Mouse (Mus musculus): ENCODE measurements at regions not wholly inside any gene's neighbourhood (a gene's known extent, or its start where the extent isn't known, plus 50 kb on each side); places are given as distances from the start of the nearest gene placed in this dataset.

DNA sequence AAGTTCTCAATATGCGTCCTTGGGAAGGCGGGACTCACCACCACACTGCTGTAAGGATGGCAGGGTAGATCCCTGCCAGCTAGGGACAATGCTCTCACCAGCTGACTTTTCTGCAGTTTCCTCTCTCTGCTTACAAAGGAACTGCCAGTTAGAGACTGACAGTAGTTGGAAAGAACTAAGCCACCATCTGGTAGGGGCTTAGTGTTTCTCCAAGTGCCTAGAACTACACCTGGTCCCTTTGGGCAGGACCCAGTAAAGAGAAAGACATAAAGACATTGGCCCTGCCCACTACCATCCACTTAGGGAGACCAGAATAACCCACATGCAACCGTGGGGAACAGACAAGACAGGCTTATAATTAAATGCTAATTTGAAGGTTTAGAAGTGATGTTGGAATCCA, 165.5 kb upstream of the Id2 start:
- no peak for ATAC-seq (replicated peaks; ENCODE audit: low FRiP score, poor library complexity, severe bottlenecking)

DNA sequence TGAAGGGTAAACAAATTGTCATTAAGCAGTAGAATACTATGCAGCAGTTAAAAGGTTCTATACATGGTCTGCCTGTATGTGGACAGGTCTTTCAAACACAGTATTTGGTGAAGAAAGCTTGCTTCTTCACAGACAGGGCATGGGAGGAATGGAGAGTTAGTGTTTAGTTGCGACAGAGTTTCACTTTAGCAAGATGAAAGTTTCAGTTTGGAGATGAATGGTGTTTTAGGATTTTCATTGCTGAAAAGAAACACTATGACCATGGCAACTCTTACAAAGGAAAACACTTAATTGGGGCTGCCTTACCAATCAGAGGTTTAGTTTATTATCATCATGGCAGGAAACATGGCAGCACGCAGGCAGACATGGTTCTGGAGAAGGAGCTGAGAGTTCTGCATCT, 162.2 kb upstream of the Id2 start:
- ATAC-seq (replicated peaks; ENCODE audit: low FRiP score, poor library complexity, severe bottlenecking) = no peak

DNA sequence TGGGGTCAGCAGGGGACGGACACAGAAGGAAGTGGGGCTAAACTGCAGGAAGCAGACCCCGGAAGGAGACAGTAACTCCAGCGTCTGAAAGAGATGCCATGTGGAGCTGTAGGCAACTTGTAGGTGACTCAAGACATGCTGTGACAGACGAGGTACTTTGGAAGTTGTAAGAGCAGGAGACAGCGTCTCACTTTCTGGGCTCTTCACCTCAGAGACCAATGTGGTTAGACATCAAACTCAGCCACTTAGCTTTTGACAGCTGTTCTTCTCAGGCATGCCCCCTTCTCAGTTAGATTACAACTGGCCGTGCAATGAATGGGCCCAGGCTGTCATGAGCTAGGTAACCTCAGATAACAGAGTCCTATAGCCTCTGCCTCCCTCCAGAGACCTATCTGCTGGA, 159.3 kb upstream of the Id2 start:
- no peak for ATAC-seq (replicated peaks; ENCODE audit: low FRiP score, poor library complexity, severe bottlenecking)

DNA sequence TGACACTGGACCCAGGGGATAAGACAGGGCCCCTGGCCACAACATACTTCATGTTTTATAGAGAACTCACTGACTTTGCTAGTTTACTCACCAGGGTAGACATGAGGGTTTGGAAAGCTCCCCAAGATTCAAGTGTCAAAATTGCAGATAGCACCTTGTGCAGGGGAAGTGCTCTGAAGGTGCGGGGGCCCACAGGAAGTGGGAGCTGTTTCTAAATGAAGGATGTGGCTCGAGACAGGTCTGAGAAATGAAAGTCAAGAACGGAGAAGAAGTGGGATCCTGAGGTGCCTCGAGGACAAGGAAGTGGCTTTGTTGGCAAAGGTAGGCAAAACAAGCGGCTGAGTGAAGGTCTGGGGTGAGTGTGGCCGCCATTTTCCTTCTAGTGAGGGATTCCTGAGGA, 157.8 kb upstream of the Id2 start:
- no peak for ATAC-seq (replicated peaks; ENCODE audit: low FRiP score, poor library complexity, severe bottlenecking)

DNA sequence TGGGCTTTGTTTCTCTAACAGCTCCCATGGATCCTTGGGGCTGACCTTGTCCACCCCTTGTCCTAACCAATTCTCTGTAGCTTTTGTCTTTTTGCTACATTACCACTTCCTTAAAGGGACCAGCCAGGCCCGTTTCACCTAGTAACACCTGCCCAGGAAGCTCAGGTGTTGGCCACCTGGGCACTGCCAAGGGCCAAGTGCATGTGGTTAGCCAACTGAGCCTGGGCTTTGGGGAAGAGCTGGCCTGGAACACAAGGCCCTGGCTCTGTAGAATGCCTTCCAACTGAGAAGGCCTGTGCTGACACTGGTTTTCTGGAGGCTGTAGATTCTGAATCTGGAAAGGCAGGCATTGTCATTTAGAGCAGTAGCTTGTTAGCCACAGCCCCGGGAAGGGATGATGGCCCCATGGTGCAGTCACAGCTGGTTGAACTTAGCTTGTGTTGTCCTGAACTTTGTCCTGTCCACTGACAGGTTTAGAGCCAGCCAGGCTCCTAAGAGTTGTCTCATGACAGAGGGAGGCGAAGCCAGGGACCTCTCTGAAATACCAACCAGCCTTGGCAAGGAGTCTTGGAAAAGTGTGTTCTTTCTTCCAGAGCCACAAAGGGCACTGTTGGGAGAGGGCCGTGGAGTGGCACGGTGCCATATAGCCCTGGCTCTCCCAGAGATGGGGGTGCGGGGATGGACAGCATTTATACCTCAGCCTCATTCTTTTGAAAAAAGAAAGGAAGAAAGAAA, 156.0 kb upstream of the Id2 start:
- ATAC-seq (replicated peaks; ENCODE audit: low FRiP score, poor library complexity, severe bottlenecking) = no peak

DNA sequence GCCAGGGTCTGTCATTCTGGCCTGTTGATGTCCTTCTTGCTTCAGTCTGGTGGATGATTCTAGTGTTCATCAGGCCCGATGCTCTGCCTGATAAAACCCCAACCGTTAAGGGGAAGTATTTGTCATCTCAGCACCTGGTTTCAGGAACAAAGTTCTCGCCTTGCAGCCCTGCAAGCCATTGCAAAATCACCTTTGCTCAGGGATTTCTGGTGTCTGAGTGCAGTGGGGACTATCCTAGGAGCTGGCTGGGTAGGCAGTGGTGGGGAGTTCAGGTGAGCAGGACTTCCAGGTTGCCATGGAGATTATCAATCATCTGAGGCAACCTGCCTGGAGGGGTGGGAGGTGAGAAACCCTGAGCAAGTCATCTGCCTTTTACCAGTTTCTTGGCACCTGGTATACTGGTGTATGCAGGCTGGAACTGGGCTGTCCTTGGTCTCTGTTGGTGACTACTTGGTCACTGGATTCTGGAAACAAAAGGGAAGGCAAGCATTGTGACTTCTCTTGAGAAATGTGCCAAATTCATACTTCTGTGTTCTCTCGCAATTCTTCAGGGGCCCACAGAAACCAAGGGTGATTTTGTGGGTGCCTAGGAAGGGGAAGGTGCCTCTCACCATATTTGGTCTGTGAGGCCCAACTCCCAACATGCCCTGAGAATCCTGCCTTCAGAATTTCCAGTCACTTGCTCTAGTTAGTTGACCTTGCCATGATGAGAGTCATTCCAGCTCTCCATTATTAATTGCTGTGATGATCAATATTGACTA, 154.7 kb upstream of the Id2 start:
- no peak for ATAC-seq (replicated peaks; ENCODE audit: low FRiP score, poor library complexity, severe bottlenecking)

DNA sequence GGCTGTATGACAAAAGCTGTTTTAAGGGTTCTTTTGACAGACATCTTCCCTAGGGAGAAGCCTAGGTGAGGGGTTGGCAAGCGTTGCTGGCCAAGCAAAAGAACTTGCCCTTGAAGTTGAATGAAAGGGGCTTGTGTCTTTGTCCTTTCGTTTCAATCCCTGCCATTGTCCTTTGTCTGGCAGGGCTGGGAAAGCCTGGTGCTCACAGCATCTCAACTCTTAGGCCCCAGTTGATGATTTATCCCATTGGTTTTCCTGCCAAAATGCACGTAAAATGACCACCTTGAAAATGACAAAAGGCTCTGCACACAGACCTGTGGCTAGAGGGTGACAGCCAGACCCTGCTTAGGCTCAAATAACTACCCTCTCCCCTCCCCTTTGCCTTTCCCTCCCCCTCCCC, 153.9 kb upstream of the Id2 start:
- no peak for ATAC-seq (replicated peaks; ENCODE audit: low FRiP score, poor library complexity, severe bottlenecking)

DNA sequence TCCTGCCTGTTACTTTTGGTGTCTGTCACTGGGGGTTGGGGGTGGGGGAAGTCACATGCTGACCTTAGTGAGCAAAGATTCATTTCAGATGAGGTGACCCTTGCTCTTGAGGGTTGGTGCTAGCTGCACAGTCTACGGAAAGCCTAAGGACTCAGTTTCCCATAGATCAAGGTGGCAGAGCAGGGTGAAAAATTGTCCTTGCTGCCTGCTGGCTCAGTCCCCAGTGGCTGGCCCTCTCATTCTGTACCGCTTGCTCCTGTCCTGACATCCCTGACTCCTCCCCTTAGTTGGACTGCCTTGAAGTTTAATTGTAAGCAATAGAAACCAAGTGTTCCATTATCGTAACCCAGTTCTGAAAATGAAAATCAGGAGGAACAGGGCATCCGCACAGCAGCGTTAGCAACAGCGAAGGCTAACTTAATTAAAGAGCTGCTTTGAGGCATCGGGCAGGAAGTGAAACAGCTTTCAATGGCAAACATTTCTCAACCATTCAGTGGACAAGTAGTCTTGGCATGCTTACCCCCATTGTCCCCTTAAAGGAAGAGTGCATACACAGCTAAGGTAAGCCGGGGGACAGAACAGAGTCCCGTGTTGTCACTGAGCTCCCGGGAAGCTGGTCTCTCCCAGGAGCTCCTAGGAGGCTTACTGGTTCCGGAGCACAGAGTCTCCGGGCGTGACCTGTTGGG, 151.9 kb upstream of the Id2 start:
- no peak for ATAC-seq (replicated peaks; ENCODE audit: low FRiP score, poor library complexity, severe bottlenecking)

DNA sequence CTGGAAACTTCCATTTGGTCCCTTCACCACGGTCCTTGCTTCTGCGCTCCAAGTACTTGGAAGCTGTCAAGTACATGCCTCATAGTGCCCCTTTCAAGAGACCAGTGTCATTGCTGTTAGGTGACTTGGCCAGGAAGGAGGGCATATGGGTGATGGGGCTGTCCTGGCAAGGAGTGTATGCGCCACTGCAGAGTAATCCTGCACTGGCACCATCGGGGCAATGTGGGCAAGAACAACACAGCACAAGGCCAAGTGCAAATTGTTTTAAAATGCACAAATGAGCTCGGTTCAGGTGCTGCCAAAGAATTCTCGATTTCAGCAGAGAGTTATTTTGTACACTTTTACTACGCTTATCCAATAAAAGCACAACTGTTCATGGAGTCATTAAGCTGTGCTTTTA, 149.6 kb upstream of the Id2 start:
- ATAC-seq (replicated peaks; ENCODE audit: low FRiP score, poor library complexity, severe bottlenecking) = no peak

DNA sequence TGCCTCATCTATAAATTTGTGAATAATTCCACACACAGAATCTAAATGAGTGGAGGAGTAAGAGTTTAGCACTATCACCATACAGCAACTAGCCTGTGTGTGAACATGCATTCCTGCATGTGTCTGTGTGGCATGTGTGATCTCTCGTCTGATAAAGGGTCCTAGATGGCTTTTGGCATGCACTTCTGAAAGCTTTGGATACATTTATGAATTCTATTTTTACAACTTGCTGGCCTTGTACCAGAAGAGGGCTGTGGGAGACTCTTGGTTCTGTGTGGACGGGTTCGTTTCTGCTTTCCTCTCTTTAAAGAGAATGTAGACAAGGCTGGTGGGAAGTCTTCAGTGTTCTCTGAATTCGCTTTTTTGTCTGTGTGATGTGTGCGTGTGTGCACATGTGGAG, 148.7 kb upstream of the Id2 start:
- ATAC-seq (replicated peaks; ENCODE audit: low FRiP score, poor library complexity, severe bottlenecking) = no peak

DNA sequence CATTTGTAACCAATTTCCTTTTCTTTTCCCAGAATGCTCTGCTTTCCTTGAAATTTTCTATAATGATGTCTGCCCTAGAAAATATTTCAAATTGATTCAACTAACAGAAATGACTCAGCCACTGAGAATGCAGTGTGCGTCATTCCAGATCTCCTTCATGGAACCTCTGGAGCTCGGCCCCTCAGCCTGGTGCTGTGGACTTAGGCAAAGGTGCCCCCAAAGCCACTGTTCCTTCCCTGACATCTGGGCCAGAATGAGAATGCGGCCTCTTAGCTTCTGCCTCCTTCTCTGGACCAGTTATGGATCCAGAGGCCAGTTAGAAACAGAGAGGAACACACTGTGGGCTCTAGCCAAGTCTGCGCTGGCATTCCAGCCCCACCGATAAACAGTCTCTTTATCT, 148.3 kb upstream of the Id2 start:
- ATAC-seq (replicated peaks; ENCODE audit: low FRiP score, poor library complexity, severe bottlenecking) = no peak

DNA sequence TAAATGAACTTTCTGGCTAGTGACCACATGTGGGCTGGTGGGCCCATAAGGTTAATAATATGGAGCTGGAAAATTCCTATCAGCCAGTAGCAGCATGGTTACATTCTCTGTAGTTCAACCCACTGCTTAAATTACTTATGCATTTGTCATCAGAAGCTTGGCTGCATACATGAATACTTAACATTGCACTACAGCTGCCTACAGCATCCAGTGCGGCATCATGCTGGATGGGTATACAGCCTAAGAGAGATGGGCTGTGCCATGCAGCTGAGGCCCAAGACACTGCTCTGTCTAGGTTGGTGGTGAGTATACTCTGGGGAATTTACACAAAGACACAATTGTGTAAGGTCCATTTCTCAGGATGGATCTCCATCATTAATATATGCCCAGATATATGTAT, 147.7 kb upstream of the Id2 start:
- no peak for ATAC-seq (replicated peaks; ENCODE audit: low FRiP score, poor library complexity, severe bottlenecking)

DNA sequence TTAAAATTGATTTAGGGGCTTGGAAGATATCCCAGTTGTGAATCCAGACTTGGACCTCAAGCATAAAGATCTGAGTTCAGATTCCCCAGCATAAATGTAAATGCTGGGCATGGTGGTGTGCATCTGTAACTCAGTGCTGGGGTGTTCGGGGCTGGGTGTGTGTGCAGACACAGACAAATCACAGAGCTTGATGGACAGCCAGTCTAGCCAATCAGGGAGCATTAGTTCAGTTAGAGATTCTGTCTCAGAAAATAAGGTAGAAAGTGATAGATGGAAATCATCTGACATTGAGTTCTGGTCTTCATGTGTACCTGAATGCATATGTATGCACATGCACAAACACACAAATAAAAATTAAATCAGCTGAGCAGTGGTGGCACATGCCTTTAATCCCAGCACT, 147.0 kb upstream of the Id2 start:
- ATAC-seq (replicated peaks; ENCODE audit: low FRiP score, poor library complexity, severe bottlenecking) = no peak

DNA sequence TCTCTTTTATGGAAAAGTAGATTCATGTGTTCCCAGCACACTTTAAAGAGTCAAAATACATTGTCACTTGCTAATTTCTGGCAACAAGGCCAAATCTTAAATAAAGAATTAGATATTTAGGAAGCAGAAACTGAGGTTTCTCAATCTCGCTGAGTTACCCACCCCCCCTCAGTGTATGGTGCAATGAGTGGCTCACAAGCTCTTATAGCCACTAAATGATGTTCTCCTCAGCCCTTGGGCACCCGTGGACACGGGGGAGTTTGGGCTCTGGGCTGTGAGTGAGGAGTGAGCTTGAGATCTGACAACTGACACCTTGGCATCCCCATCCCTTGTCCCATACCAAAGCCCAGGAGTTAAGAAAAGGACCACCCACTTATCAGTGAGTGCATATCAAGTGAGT, 145.4 kb upstream of the Id2 start:
- no peak for ATAC-seq (replicated peaks; ENCODE audit: low FRiP score, poor library complexity, severe bottlenecking)

DNA sequence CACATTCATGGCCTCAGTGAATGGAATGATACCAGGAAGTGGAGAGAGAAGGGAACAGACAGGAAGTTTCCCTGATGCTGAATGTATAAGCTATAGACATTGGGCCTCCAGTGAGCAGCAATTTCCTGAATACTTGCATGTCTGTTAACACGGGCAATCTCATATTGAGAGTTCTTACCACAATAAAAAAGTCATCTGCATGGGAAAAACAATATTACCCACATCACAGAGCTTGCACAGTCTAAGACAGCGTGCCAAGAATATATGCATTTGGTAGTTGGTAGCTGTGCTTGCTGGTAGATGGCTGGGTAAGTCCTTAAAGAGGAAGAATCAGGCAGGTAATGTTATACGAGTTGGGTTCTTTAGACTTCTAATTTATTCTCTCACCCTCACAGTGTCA, 144.7 kb upstream of the Id2 start:
- no peak for ATAC-seq (replicated peaks; ENCODE audit: low FRiP score, poor library complexity, severe bottlenecking)

DNA sequence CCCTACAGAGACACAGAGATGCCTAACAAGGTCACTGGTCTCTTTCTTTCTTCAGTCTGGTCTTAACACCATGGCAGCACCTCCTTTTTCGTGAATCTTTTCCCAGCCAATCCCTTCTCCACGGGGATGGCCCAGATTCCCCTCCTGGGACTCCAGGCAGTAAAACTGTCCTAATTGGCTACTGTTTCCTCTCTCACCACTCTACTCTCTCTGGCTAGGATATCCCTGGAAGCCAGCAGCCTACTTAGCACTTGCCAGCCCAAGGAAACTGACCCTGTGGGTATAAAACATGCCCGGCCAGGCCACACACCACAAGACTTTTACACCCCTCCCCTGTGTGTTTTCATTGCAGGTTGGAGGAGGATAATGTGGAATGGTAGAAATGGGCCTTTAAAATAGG, 143.9 kb upstream of the Id2 start:
- no peak for ATAC-seq (replicated peaks; ENCODE audit: low FRiP score, poor library complexity, severe bottlenecking)

DNA sequence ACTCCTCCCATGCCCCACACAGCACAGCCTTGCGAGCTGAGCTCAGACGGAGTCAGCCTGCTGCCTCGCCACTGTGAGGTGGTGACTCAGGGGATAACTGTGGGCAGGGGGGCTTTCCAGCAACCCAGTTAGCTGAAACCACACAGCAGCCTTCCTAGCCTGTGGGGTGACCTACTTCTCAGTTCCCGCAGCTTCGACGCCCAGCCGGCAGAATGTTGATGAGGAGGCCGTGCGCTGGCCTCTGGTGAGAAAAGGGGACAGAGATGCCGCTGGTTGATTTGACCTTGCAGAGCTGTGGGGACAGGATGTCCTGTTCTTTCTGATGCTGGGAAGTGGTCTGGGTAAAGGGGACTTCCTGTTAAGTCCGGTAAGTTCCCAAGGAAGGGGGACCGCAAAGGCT, 143.2 kb upstream of the Id2 start:
- no peak for ATAC-seq (replicated peaks; ENCODE audit: low FRiP score, poor library complexity, severe bottlenecking)

DNA sequence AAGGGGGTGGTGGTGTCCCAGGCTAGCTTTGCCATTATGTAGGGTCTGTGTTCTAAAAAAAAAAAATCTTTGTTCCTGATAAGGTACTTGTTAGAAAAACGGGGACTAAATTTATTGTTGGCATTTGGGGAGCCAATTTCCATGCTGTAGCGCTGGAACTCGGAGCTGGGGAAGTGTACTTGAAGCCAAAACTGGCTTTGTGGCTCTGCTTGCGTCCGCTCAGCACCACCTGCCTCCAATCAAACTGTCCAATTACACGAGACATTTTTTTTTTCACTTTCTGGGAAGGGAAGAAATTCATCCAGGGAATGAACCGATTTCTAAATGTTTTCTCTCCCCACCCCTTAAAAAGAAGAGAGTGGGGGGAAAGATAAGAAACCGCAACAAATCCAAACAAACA, 138.1 kb upstream of the Id2 start:
- ATAC-seq (replicated peaks; ENCODE audit: low FRiP score, poor library complexity, severe bottlenecking) = no peak

DNA sequence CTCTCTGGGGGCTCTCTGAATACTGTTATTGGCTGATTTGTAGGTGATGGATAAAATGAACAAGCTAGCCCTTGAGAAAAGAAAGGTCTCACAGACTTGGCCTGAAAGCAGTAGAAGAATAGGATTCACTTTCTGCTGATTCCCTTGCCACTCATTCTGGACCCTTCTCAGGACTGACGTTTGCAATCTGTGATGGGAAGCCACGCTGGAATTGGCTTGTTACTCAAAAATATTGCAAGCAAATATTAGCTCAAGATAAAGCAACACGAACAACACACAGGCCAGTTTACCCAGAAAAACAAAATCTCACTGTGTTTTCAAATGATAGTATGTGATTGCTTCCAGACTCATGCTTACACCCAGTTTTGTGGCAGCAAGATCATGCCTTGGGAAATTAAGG, 137.7 kb upstream of the Id2 start:
- ATAC-seq (replicated peaks; ENCODE audit: low FRiP score, poor library complexity, severe bottlenecking) = no peak

DNA sequence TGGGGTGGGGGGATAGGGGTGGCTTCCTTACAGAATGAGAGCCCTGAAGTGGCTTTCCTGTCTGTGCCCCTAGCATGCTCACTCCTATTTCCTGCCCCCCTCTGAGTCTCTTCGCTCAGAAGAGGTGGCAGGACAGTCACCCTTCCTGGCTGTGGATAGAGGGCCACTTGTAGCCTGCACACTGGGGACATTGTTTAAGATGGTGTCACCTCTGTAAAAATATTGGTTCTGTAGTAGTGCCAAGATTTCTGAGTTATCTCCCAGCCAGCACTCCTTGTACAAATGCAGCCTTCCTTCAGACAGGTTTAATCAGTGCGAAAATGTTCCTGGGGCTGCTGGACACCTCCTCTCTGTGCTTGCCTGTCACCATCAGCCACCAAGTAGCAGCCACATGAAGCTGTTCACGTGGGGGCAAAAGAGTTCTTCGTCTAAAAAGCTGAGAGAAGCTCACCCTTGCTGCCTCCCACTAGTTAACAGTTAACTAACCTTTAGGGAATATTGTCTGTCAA, 136.1 kb upstream of the Id2 start:
- ATAC-seq (replicated peaks; ENCODE audit: low FRiP score, poor library complexity, severe bottlenecking) = no peak

DNA sequence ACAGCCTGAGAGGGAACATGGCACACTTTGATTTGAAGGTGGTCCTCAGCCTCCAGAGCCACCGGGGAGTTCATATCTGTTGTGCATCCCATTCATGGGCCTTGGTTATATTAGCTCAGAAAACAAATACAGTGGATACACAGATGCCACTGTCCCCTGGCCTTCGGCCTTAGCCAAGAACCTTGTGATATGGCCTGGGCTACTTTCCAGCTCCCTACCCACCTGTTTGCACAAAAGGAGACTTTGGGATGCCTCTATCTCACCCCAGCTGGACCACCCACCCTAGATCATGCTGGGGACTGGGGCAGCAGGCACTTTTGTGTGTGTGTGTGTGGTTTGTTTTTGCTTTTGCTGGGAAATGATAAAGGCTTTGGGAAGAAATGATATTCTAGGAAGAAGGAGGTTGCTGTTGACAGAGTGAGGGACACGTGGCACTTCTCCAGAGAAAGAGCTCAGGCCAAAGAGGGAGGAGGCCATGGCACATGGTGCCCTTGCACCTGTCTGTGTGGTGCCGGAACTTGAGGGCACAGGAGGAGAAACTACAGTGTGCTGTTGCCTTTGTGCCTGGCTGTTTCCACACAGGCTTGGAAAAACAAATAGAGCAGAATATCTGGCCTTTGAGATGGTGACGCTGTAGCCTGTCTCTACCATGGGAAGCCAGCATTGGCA, 135.6 kb upstream of the Id2 start:
- no peak for ATAC-seq (replicated peaks; ENCODE audit: low FRiP score, poor library complexity, severe bottlenecking)

Measured in erythroid progenitor cell, adult 5-6 weeks (primary cell).